Mouse (Mus musculus) urinary bladder, postnatal 14 days (tissue): Measurements from ENCODE around the gene D930007J09Rik.

Experiments used
- DNase-seq: peaks from one replicate; pipeline ENCODE4 v3.0.0; 2021; ENCODE audit warnings: low spot score

The D930007J09Rik gene

GRCm38 (mm10) chr13:32819926-32820325 is 17.3 kb upstream of the D930007J09Rik start:
- no peak for DNase-seq

GRCm38 (mm10) chr13:32819241-32819640 is 16.6 kb upstream of the D930007J09Rik start:
- DNase-seq, result no peak

- DNase-seq, result no peak
Measured at GRCm38 (mm10) chr13:32807624-32808023, 5.0 kb upstream of the D930007J09Rik start.

GRCm38 (mm10) chr13:32806820-32807219 is 4.2 kb upstream of the D930007J09Rik start:
- peak; percentile 10 for DNase-seq

- DNase-seq, result no peak
Measured at GRCm38 (mm10) chr13:32803701-32804345, 1.2 kb upstream of the D930007J09Rik start.

GRCm38 (mm10) chr13:32801693-32802221 is 892 bp downstream of the D930007J09Rik start, which contains the start of gene Wrnip1:
Gene Wrnip1 (plus strand): TSS chr13:32802038.
- peak; percentile 98 for DNase-seq

- DNase-seq, result no peak
Measured at GRCm38 (mm10) chr13:32800859-32801258, 1.8 kb downstream of the D930007J09Rik start.

- no peak for DNase-seq
Measured at GRCm38 (mm10) chr13:32799131-32799530, 3.5 kb downstream of the D930007J09Rik start.

GRCm38 (mm10) chr13:32797085-32797484 is 5.6 kb downstream of the D930007J09Rik start:
- no peak for DNase-seq

- DNase-seq, result no peak
Measured at GRCm38 (mm10) chr13:32795166-32795565, 7.5 kb downstream of the D930007J09Rik start.

- no peak for DNase-seq
Measured at GRCm38 (mm10) chr13:32794619-32795018, 8.0 kb downstream of the D930007J09Rik start.

GRCm38 (mm10) chr13:32789781-32790180 is 12.9 kb downstream of the D930007J09Rik start:
- no peak for DNase-seq

- DNase-seq, result no peak
Measured at GRCm38 (mm10) chr13:32787584-32787983, 15.1 kb downstream of the D930007J09Rik start.

- DNase-seq, result no peak
Measured at GRCm38 (mm10) chr13:32783816-32784215, 18.8 kb downstream of the D930007J09Rik start, which contains the start of gene Mylk4. Gene Mylk4 (minus strand): TSS chr13:32783954.

- no peak for DNase-seq
Measured at GRCm38 (mm10) chr13:32783055-32783454, 19.6 kb downstream of the D930007J09Rik start.

- no peak for DNase-seq
Measured at GRCm38 (mm10) chr13:32778861-32779260, 23.8 kb downstream of the D930007J09Rik start.

GRCm38 (mm10) chr13:32776350-32776749 is 26.3 kb downstream of the D930007J09Rik start:
- DNase-seq, result no peak

- DNase-seq, result no peak
Measured at GRCm38 (mm10) chr13:32775889-32776288, 26.8 kb downstream of the D930007J09Rik start.

GRCm38 (mm10) chr13:32769960-32770359 is 32.7 kb downstream of the D930007J09Rik start:
- DNase-seq, result no peak

- peak; percentile 35 for DNase-seq
Measured at GRCm38 (mm10) chr13:32768104-32768503, 34.5 kb downstream of the D930007J09Rik start.

- DNase-seq, result no peak
Measured at GRCm38 (mm10) chr13:32764448-32764847, 38.2 kb downstream of the D930007J09Rik start.

- DNase-seq, result no peak
Measured at GRCm38 (mm10) chr13:32763141-32763540, 39.5 kb downstream of the D930007J09Rik start.

GRCm38 (mm10) chr13:32760795-32761194 is 41.9 kb downstream of the D930007J09Rik start:
- no peak for DNase-seq

GRCm38 (mm10) chr13:32759036-32759435 is 43.6 kb downstream of the D930007J09Rik start:
- DNase-seq, result no peak
